In genomic region chr2:11659263-11659662, GRCm38 (mm10) we compare ENCODE assay signal across 30 mouse cellular contexts. TPM values are rescaled to one million over a fixed set of nuclear protein-coding genes. Genes with fewer than 3 reads are reported as not detected.
DNase-seq lines count a peak whose midpoint lies in the region; ATAC-seq lines count a peak whose summit lies in the region.
"Had no signal": no experiment of that assay in that cellular context is flagged by ENCODE, and none has a peak within 500 bp of the region (broad histone marks: within the 10 kb centered on the region; RNA-seq: fewer than 3 reads in every experiment).

No protein-coding gene starts in this region.

- no peak overlapping the region for H3K4me3 ChIP-seq in forebrain, embryonic 13.5 days
- H3K4me3 ChIP-seq in forebrain, embryonic 16.5 days (replicated peaks; ENCODE audit: low read length), result no peak overlapping the region
- no peak overlapping the region for H3K4me3 ChIP-seq in hindbrain, embryonic 16.5 days (ENCODE audit: low read length)
- H3K4me3 ChIP-seq in hindbrain, embryonic 14.5 days (replicated peaks; ENCODE audit: low read length), result no peak overlapping the region
- H3K4me3 ChIP-seq in midbrain, embryonic 15.5 days, result no peak overlapping the region
- H3K4me3 ChIP-seq in midbrain, embryonic 13.5 days (replicated peaks), result no peak overlapping the region
- H3K4me3 ChIP-seq: heart, embryonic 10.5 days; kidney, embryonic 15.5 days; limb, embryonic 15.5 days; myocyte; neural tube, embryonic 15.5 days had no signal

- ATAC-seq in forebrain, embryonic 13.5 days, result 0 out of 2 replicates have a peak, but pooled peaks have one; percentile 30
- ATAC-seq in forebrain, embryonic 16.5 days, result no peak
- ATAC-seq in hindbrain, embryonic 16.5 days, result peak; percentile 74
- no peak for ATAC-seq in hindbrain, embryonic 14.5 days (ENCODE audit: low FRiP score)
- ATAC-seq in midbrain, embryonic 15.5 days (replicated peaks), result peak; percentile 75
- no peak for ATAC-seq in midbrain, embryonic 13.5 days
- ATAC-seq: intestine, embryonic 16.5 days had no signal

- no peaks in the 10 kb centered on the region for H3K27me3 ChIP-seq in forebrain, embryonic 13.5 days
- no peaks in the 10 kb centered on the region for H3K27me3 ChIP-seq in forebrain, embryonic 16.5 days (replicated peaks; ENCODE audit: control insufficient read depth, insufficient read depth, low read length)
- H3K27me3 ChIP-seq in hindbrain, embryonic 16.5 days (replicated peaks; ENCODE audit: control insufficient read depth, insufficient read depth, low read length), result no peaks in the 10 kb centered on the region
- H3K27me3 ChIP-seq in hindbrain, embryonic 14.5 days (ENCODE audit: control insufficient read depth, insufficient read depth, low read length), result no peaks in the 10 kb centered on the region
- no peaks in the 10 kb centered on the region for H3K27me3 ChIP-seq in midbrain, embryonic 15.5 days (replicated peaks)
- H3K27me3 ChIP-seq in midbrain, embryonic 13.5 days, result no peaks in the 10 kb centered on the region
- H3K27me3 ChIP-seq: kidney, embryonic 15.5 days; limb, embryonic 15.5 days; neural tube, embryonic 15.5 days had no signal

- H3K4me1 ChIP-seq in forebrain, embryonic 13.5 days, result no peaks in the 10 kb centered on the region
- peaks cover 3% of the 10 kb centered on the region; the same call in 1 of the 2 replicates for H3K4me1 ChIP-seq in forebrain, embryonic 16.5 days (replicated peaks; ENCODE audit: control insufficient read depth, insufficient read depth, low read length)
- no peaks in the 10 kb centered on the region for H3K4me1 ChIP-seq in hindbrain, embryonic 16.5 days (ENCODE audit: control insufficient read depth, insufficient read depth, low read depth, low read length)
- H3K4me1 ChIP-seq in hindbrain, embryonic 14.5 days (replicated peaks; ENCODE audit: control insufficient read depth, insufficient read depth, low read length), result no peaks in the 10 kb centered on the region
- no peaks in the 10 kb centered on the region for H3K4me1 ChIP-seq in midbrain, embryonic 15.5 days
- H3K4me1 ChIP-seq in midbrain, embryonic 13.5 days (replicated peaks), result no peaks in the 10 kb centered on the region
- H3K4me1 ChIP-seq: heart, embryonic 10.5 days; kidney, embryonic 15.5 days; limb, embryonic 15.5 days had no signal

- no peak overlapping the region for H3K4me2 ChIP-seq in forebrain, embryonic 13.5 days
- H3K4me2 ChIP-seq in forebrain, embryonic 16.5 days (ENCODE audit: low read length), result no peak overlapping the region
- H3K4me2 ChIP-seq in hindbrain, embryonic 16.5 days (ENCODE audit: low read length), result no peak overlapping the region
- H3K4me2 ChIP-seq in hindbrain, embryonic 14.5 days (replicated peaks), result no peak overlapping the region
- H3K4me2 ChIP-seq in midbrain, embryonic 15.5 days, result no peak overlapping the region
- H3K4me2 ChIP-seq in midbrain, embryonic 13.5 days (replicated peaks), result no peak overlapping the region
- H3K4me2 ChIP-seq: kidney, embryonic 15.5 days; limb, embryonic 15.5 days; neural tube, embryonic 15.5 days had no signal

- H3K27ac ChIP-seq in forebrain, embryonic 13.5 days, result no peak overlapping the region
- H3K27ac ChIP-seq in forebrain, embryonic 16.5 days (ENCODE audit: low read length), result no peak overlapping the region
- H3K27ac ChIP-seq in hindbrain, embryonic 16.5 days (ENCODE audit: low read depth, low read length), result no peak overlapping the region
- H3K27ac ChIP-seq in hindbrain, embryonic 14.5 days, result no peak overlapping the region
- H3K27ac ChIP-seq in midbrain, embryonic 15.5 days, result no peak overlapping the region
- no peak overlapping the region for H3K27ac ChIP-seq in midbrain, embryonic 13.5 days
- H3K27ac ChIP-seq: heart, embryonic 10.5 days; kidney, embryonic 15.5 days; limb, embryonic 15.5 days; liver, embryonic 14.5 days; macrophage; neural tube, embryonic 15.5 days; stomach, postnatal 0 days had no signal

- no peak for DNase-seq in hindbrain, embryonic 14.5 days (ENCODE audit: low spot score)
- peak; percentile 19 for DNase-seq in R1 (ENCODE audit: low read depth, low spot score)
- no peak for DNase-seq in spleen, adult 12 weeks (ENCODE audit: low spot score)
- DNase-seq: adrenal gland, postnatal 14 days; cerebellum, adult 9-10 months; heart, postnatal 4 days; kidney, postnatal 36 days; layer of hippocampus, postnatal 36 days; left cerebral cortex, postnatal 4 days; right cerebral cortex, adult 18-20 months; thymus, postnatal 25 days had no signal

- no peak overlapping the region for H3K9ac ChIP-seq in forebrain, embryonic 13.5 days
- no peak overlapping the region for H3K9ac ChIP-seq in forebrain, embryonic 16.5 days (replicated peaks; ENCODE audit: low read depth, low read length)
- H3K9ac ChIP-seq in hindbrain, embryonic 16.5 days (ENCODE audit: low read depth, low read length), result no peak overlapping the region
- H3K9ac ChIP-seq in hindbrain, embryonic 14.5 days, result no peak overlapping the region
- H3K9ac ChIP-seq in midbrain, embryonic 15.5 days, result no peak overlapping the region
- H3K9ac ChIP-seq in midbrain, embryonic 13.5 days (replicated peaks), result no peak overlapping the region
- H3K9ac ChIP-seq: kidney, embryonic 15.5 days; limb, embryonic 15.5 days; liver, embryonic 14.5 days; neural tube, embryonic 15.5 days had no signal

- H3K9me3 ChIP-seq in forebrain, embryonic 13.5 days (replicated peaks), result no peaks in the 10 kb centered on the region
- H3K9me3 ChIP-seq in forebrain, embryonic 16.5 days (ENCODE audit: control insufficient read depth, low read length), result no peaks in the 10 kb centered on the region
- no peaks in the 10 kb centered on the region for H3K9me3 ChIP-seq in hindbrain, embryonic 16.5 days (ENCODE audit: control insufficient read depth, low read length)
- no peaks in the 10 kb centered on the region for H3K9me3 ChIP-seq in hindbrain, embryonic 14.5 days (ENCODE audit: control insufficient read depth, low read length)
- no peaks in the 10 kb centered on the region for H3K9me3 ChIP-seq in midbrain, embryonic 15.5 days
- H3K9me3 ChIP-seq in midbrain, embryonic 13.5 days, result no peaks in the 10 kb centered on the region
- H3K9me3 ChIP-seq: heart, embryonic 10.5 days; kidney, embryonic 15.5 days; limb, embryonic 15.5 days; neural tube, embryonic 15.5 days had no signal

- no peaks in the 10 kb centered on the region for H3K36me3 ChIP-seq in forebrain, embryonic 13.5 days (ENCODE audit: poor library complexity, severe bottlenecking)
- no peaks in the 10 kb centered on the region for H3K36me3 ChIP-seq in forebrain, embryonic 16.5 days (ENCODE audit: control insufficient read depth, insufficient read depth)
- H3K36me3 ChIP-seq in hindbrain, embryonic 16.5 days (ENCODE audit: control insufficient read depth, insufficient read depth, low read length), result no peaks in the 10 kb centered on the region
- no peaks in the 10 kb centered on the region for H3K36me3 ChIP-seq in hindbrain, embryonic 14.5 days (replicated peaks; ENCODE audit: control insufficient read depth, insufficient read depth)
- no peaks in the 10 kb centered on the region for H3K36me3 ChIP-seq in midbrain, embryonic 15.5 days (replicated peaks)
- no peaks in the 10 kb centered on the region for H3K36me3 ChIP-seq in midbrain, embryonic 13.5 days
- H3K36me3 ChIP-seq: heart, embryonic 10.5 days; kidney, embryonic 15.5 days; limb, embryonic 15.5 days; neural tube, embryonic 15.5 days had no signal

- WGBS in forebrain, embryonic 13.5 days, result 40% methylated on average over 2 of the region's 2 CpGs
- WGBS in forebrain, embryonic 16.5 days, result 21% methylated on average over 2 of the region's 2 CpGs
- WGBS in hindbrain, embryonic 16.5 days, result 24% methylated on average over 2 of the region's 2 CpGs
- WGBS in hindbrain, embryonic 14.5 days, result 40% methylated on average over 2 of the region's 2 CpGs
- WGBS in midbrain, embryonic 15.5 days, result 15% methylated on average over 2 of the region's 2 CpGs
- WGBS in midbrain, embryonic 13.5 days, result 17% methylated on average over 2 of the region's 2 CpGs

RNA-seq across cellular contexts. Expression of gene Il2ra, which starts 16.7 kb away (rescaled TPM):
- not detected in 2 replicates for polyA plus RNA-seq in forebrain, embryonic 13.5 days (2015; fragmentation: Nextera tagmentation; extraction: Ambion mirVana)
- polyA plus RNA-seq in forebrain, embryonic 16.5 days (2015; fragmentation: Nextera tagmentation; extraction: Ambion mirVana), result not detected in 2 replicates
- 0.08 TPM in 1 of 2 replicates, not detected in the other for polyA plus RNA-seq in hindbrain, embryonic 16.5 days (2015; fragmentation: Nextera tagmentation; extraction: Ambion mirVana)
- 0.09 TPM in 1 of 2 replicates, not detected in the other for polyA plus RNA-seq in hindbrain, embryonic 14.5 days (2014; fragmentation: Nextera tagmentation; extraction: Ambion mirVana)
- 0.04 TPM in 1 of 2 replicates, not detected in the other for polyA plus RNA-seq in midbrain, embryonic 15.5 days (2015; fragmentation: Nextera tagmentation; extraction: Ambion mirVana)
- 0.16 TPM in 1 of 2 replicates, not detected in the other for polyA plus RNA-seq in midbrain, embryonic 13.5 days (2015; fragmentation: Nextera tagmentation; extraction: Ambion mirVana)
- polyA plus RNA-seq: embryonic facial prominence, embryonic 14.5 days; heart, embryonic 10.5 days; kidney, embryonic 15.5 days; limb, embryonic 15.5 days; myocyte; neural tube, embryonic 15.5 days; stomach, postnatal 0 days had no signal

RNA-seq across cellular contexts. Expression of gene Gm17490, which starts 33.2 kb away (rescaled TPM):
- not detected in 2 replicates for polyA plus RNA-seq in forebrain, embryonic 13.5 days (2015; fragmentation: Nextera tagmentation; extraction: Ambion mirVana)
- polyA plus RNA-seq in forebrain, embryonic 16.5 days (2015; fragmentation: Nextera tagmentation; extraction: Ambion mirVana), result not detected in 2 replicates
- polyA plus RNA-seq in hindbrain, embryonic 16.5 days (2015; fragmentation: Nextera tagmentation; extraction: Ambion mirVana), result not detected in 2 replicates
- not detected in 2 replicates for polyA plus RNA-seq in hindbrain, embryonic 14.5 days (2014; fragmentation: Nextera tagmentation; extraction: Ambion mirVana)
- polyA plus RNA-seq in midbrain, embryonic 15.5 days (2015; fragmentation: Nextera tagmentation; extraction: Ambion mirVana), result not detected in 2 replicates
- polyA plus RNA-seq in midbrain, embryonic 13.5 days (2015; fragmentation: Nextera tagmentation; extraction: Ambion mirVana), result not detected in 2 replicates
- polyA plus RNA-seq: embryonic facial prominence, embryonic 14.5 days; frontal cortex, adult 2 months; heart, embryonic 10.5 days; heart, embryonic 16.5 days; intestine, embryonic 16.5 days; kidney, embryonic 15.5 days; limb, embryonic 15.5 days; liver, embryonic 14.5 days; lung, embryonic 16.5 days; macrophage; myocyte; neural tube, embryonic 15.5 days; small intestine, adult 2 months; stomach, postnatal 0 days had no signal

RNA-seq across cellular contexts. Expression of gene Il15ra, which starts 45.8 kb away (rescaled TPM):
- polyA plus RNA-seq in forebrain, embryonic 13.5 days (2015; fragmentation: Nextera tagmentation; extraction: Ambion mirVana), result 0.49 and 0.52 TPM in 2 replicates
- polyA plus RNA-seq in forebrain, embryonic 16.5 days (2015; fragmentation: Nextera tagmentation; extraction: Ambion mirVana), result 0.39 and 0.80 TPM in 2 replicates
- polyA plus RNA-seq in hindbrain, embryonic 16.5 days (2015; fragmentation: Nextera tagmentation; extraction: Ambion mirVana), result 1.2 TPM in 2 replicates
- polyA plus RNA-seq in hindbrain, embryonic 14.5 days (2014; fragmentation: Nextera tagmentation; extraction: Ambion mirVana), result 1.4 and 1.5 TPM in 2 replicates
- 0.59 and 1.3 TPM in 2 replicates for polyA plus RNA-seq in midbrain, embryonic 15.5 days (2015; fragmentation: Nextera tagmentation; extraction: Ambion mirVana)
- 1.1 and 1.3 TPM in 2 replicates for polyA plus RNA-seq in midbrain, embryonic 13.5 days (2015; fragmentation: Nextera tagmentation; extraction: Ambion mirVana)

RNA-seq across cellular contexts. Expression of gene Rbm17, which starts 55.3 kb away (rescaled TPM):
- polyA plus RNA-seq in forebrain, embryonic 13.5 days (2015; fragmentation: Nextera tagmentation; extraction: Ambion mirVana), result 160 and 167 TPM in 2 replicates
- polyA plus RNA-seq in forebrain, embryonic 16.5 days (2015; fragmentation: Nextera tagmentation; extraction: Ambion mirVana), result 146 and 149 TPM in 2 replicates
- polyA plus RNA-seq in hindbrain, embryonic 16.5 days (2015; fragmentation: Nextera tagmentation; extraction: Ambion mirVana), result 120 and 125 TPM in 2 replicates
- 116 and 118 TPM in 2 replicates for polyA plus RNA-seq in hindbrain, embryonic 14.5 days (2014; fragmentation: Nextera tagmentation; extraction: Ambion mirVana)
- polyA plus RNA-seq in midbrain, embryonic 15.5 days (2015; fragmentation: Nextera tagmentation; extraction: Ambion mirVana), result 122 and 129 TPM in 2 replicates
- 140 and 146 TPM in 2 replicates for polyA plus RNA-seq in midbrain, embryonic 13.5 days (2015; fragmentation: Nextera tagmentation; extraction: Ambion mirVana)

Comparison
In these comparisons a context has a peak if more than half of its experiments do, and no peak if none do; other contexts are left out.
1. ATAC-seq: peak in forebrain, embryonic 13.5 days (single experiment), hindbrain, embryonic 16.5 days (single experiment) and midbrain, embryonic 15.5 days (single experiment); none in forebrain, embryonic 16.5 days (single experiment), hindbrain, embryonic 14.5 days (single experiment) and midbrain, embryonic 13.5 days (single experiment).